Mouse (Mus musculus) myocyte (in vitro differentiated cells): ENCODE results near the gene Lax1. TPM values are rescaled to one million over a fixed set of nuclear protein-coding genes. Genes with fewer than 3 reads are reported as not detected.
"Not testable (repeated sequence)": the region's sequence is repeated elsewhere in the genome, so short reads cannot be mapped to it uniquely, and the experiment has no call there.

ENCODE experiments used
- H3K27me3 ChIP-seq: one replicate; pipeline ENCODE4 v1.6.1; 2011; ENCODE audit not compliant: control insufficient read depth, insufficient read depth, insufficient read length
- H3K36me3 ChIP-seq: one replicate; pipeline ENCODE4 v1.6.1; 2011; ENCODE audit not compliant: control insufficient read depth, insufficient read depth
- H3K4me2 ChIP-seq: one replicate; pipeline ENCODE4 v1.6.1; 2011; ENCODE audit warnings: low read depth, control low read depth
- H3K4me3 ChIP-seq: one replicate; pipeline ENCODE4 v1.5.1; 2011; ENCODE audit warnings: mild to moderate bottlenecking, control low read depth, moderate library complexity
- H3K79me2 ChIP-seq: one replicate; pipeline ENCODE4 v1.6.1; 2011; ENCODE audit not compliant: control insufficient read depth, insufficient read depth
- H3ac ChIP-seq: one replicate; pipeline ENCODE4 v1.6.1; 2011; ENCODE audit not compliant: control insufficient read depth, insufficient read length
- CEBPB ChIP-seq: IDR thresholded peaks from 2 replicates; pipeline ENCODE4 v1.6.1; 2011; ENCODE audit warnings: mild to moderate bottlenecking, moderate library complexity; ENCODE audit not compliant: poor library complexity, insufficient read depth, severe bottlenecking
- E2F4 ChIP-seq: IDR thresholded peaks from one replicate; pipeline ENCODE4 v1.6.1; 2011; ENCODE audit warnings: mild to moderate bottlenecking, control low read depth, moderate library complexity; ENCODE audit not compliant: insufficient read depth
- MAX ChIP-seq: IDR thresholded peaks from one replicate; pipeline ENCODE4 v1.6.1; 2011; ENCODE audit warnings: low read depth, mild to moderate bottlenecking, control low read depth
- MYOD1 ChIP-seq, 3 experiments: IDR thresholded peaks; one replicate each; pipeline ENCODE4 v1.6.1; 2011; ENCODE audit warnings: control low read depth in 2 of 3, low read depth in 2 of 3, mild to moderate bottlenecking in 2 of 3, moderate library complexity in 1 of 3; ENCODE audit not compliant: insufficient read length in 2 of 3, control insufficient read depth in 1 of 3
- MYOG ChIP-seq, 3 experiments: IDR thresholded peaks; one replicate each; pipeline ENCODE4 v1.6.1; 2011; ENCODE audit warnings: control low read depth in 2 of 3, low read depth in 2 of 3, mild to moderate bottlenecking in 2 of 3; ENCODE audit not compliant: insufficient read length in 2 of 3, control insufficient read depth in 1 of 3, insufficient read depth in 1 of 3
- POLR2A ChIP-seq: IDR thresholded peaks from one replicate; pipeline ENCODE4 v1.6.1; 2011; ENCODE audit warnings: low read depth, mild to moderate bottlenecking, control low read depth, moderate library complexity; ENCODE audit not compliant: insufficient read length
- POLR2AphosphoS2 ChIP-seq: IDR thresholded peaks from one replicate; pipeline ENCODE4 v1.6.1; 2011; ENCODE audit warnings: low read depth, control low read depth; ENCODE audit not compliant: insufficient read length
- REST ChIP-seq: IDR thresholded peaks from one replicate; pipeline ENCODE4 v1.6.1; 2011; ENCODE audit warnings: mild to moderate bottlenecking, control low read depth, moderate library complexity; ENCODE audit not compliant: insufficient read depth, insufficient read length
- SRF ChIP-seq: IDR thresholded peaks from one replicate; pipeline ENCODE4 v1.6.1; 2011; ENCODE audit warnings: low read depth; ENCODE audit not compliant: control insufficient read depth, insufficient read length
- TCF12 ChIP-seq: IDR thresholded peaks from one replicate; pipeline ENCODE4 v1.6.1; 2011; ENCODE audit warnings: mild to moderate bottlenecking, control low read depth; ENCODE audit not compliant: poor library complexity, insufficient read depth, severe bottlenecking
- TCF3 ChIP-seq: IDR thresholded peaks from one replicate; pipeline ENCODE4 v1.6.1; 2011; ENCODE audit warnings: low read depth, control low read depth; ENCODE audit not compliant: insufficient read length
- USF1 ChIP-seq: IDR thresholded peaks from one replicate; pipeline ENCODE4 v1.6.1; 2011; ENCODE audit warnings: low read depth, mild to moderate bottlenecking, control low read depth, moderate library complexity
- polyA plus RNA-seq: library from polyadenylated mRNA; unstranded; fragments of >200 nt; fragmentation: generic; extraction: Trizol; gene quantifications from one replicate; pipeline ENCODE4 v1.2.1, GENCODE M21; 2012; ENCODE audit warnings: missing spikeins

Lax1 gene
- polyA plus RNA-seq, 1 experiment = 0.05 TPM

- H3ac ChIP-seq = no peak overlapping the region
- H3K27me3 ChIP-seq = no peaks in the 10 kb centered on the region
- no peaks in the 10 kb centered on the region for H3K79me2 ChIP-seq
- no peak for TF ChIP-seq REST
- no peak for TF ChIP-seq MYOD1 (IDR thresholded peaks at IDR 0.05; ENCODE audit: control insufficient read depth in 1 of 3, insufficient read length in 2 of 3, low read depth in 2 of 3)
- no peak for TF ChIP-seq SRF
- no peak for TF ChIP-seq MYOG (IDR thresholded peaks at IDR 0.05; ENCODE audit: control insufficient read depth in 1 of 3, insufficient read depth in 1 of 3, insufficient read length in 2 of 3, low read depth in 2 of 3)
- TF ChIP-seq TCF12 = no peak
- TF ChIP-seq MAX = no peak
- no peak for TF ChIP-seq USF1
- TF ChIP-seq E2F4 = no peak
- TF ChIP-seq TCF3 = no peak
- no peak for TF ChIP-seq POLR2AphosphoS2
- H3K4me2 ChIP-seq = no peak overlapping the region
- no peak overlapping the region for H3K4me3 ChIP-seq
- H3K36me3 ChIP-seq = no peaks in the 10 kb centered on the region
Observed at GRCm38 (mm10) chr1:133670776-133671175, 19.1 kb downstream of the Lax1 start.

GRCm38 (mm10) chr1:133670190-133670589 lies 19.7 kb downstream of the Lax1 start:
- TF ChIP-seq TCF3 (no peak), TCF12 (no peak), SRF (no peak), MAX (no peak), POLR2A (no peak), REST (no peak), MYOD1 (IDR thresholded peaks at IDR 0.05; ENCODE audit: control insufficient read depth in 1 of 3, insufficient read length in 2 of 3, low read depth in 2 of 3) (no peak), USF1 (no peak), CEBPB (no peak), MYOG (IDR thresholded peaks at IDR 0.05; ENCODE audit: control insufficient read depth in 1 of 3, insufficient read depth in 1 of 3, insufficient read length in 2 of 3, low read depth in 2 of 3) (no peak), E2F4 (no peak), POLR2AphosphoS2 (no peak)
- Histone ChIP-seq H3K4me2 (no peak overlapping the region), H3K79me2 (no peaks in the 10 kb centered on the region), H3K4me3 (no peak overlapping the region), H3K36me3 (no peaks in the 10 kb centered on the region), H3ac (no peak overlapping the region), H3K27me3 (no peaks in the 10 kb centered on the region)

GRCm38 (mm10) chr1:133668618-133669017 lies 21.3 kb downstream of the Lax1 start:
- H3K27me3 ChIP-seq = no peaks in the 10 kb centered on the region
- no peak for TF ChIP-seq USF1
- no peak for TF ChIP-seq MYOD1 (IDR thresholded peaks at IDR 0.05; ENCODE audit: control insufficient read depth in 1 of 3, insufficient read length in 2 of 3, low read depth in 2 of 3)
- no peak for TF ChIP-seq POLR2A
- H3K4me3 ChIP-seq = no peak overlapping the region
- H3ac ChIP-seq = no peak overlapping the region
- no peaks in the 10 kb centered on the region for H3K79me2 ChIP-seq
- no peak overlapping the region for H3K4me2 ChIP-seq
- H3K36me3 ChIP-seq = no peaks in the 10 kb centered on the region

GRCm38 (mm10) chr1:133667721-133668120 lies 22.2 kb downstream of the Lax1 start:
- no peak for TF ChIP-seq E2F4
- TF ChIP-seq POLR2AphosphoS2 = no peak
- TF ChIP-seq MAX = no peak
- TF ChIP-seq REST = no peak
- no peak for TF ChIP-seq CEBPB
- no peak for TF ChIP-seq MYOD1 (IDR thresholded peaks at IDR 0.05; ENCODE audit: control insufficient read depth in 1 of 3, insufficient read length in 2 of 3, low read depth in 2 of 3)
- no peak for TF ChIP-seq TCF12
- TF ChIP-seq SRF = no peak
- no peak for TF ChIP-seq POLR2A
- TF ChIP-seq TCF3 = no peak
- TF ChIP-seq USF1 = no peak
- no peak for TF ChIP-seq MYOG (IDR thresholded peaks at IDR 0.05; ENCODE audit: control insufficient read depth in 1 of 3, insufficient read depth in 1 of 3, insufficient read length in 2 of 3, low read depth in 2 of 3)
- no peaks in the 10 kb centered on the region for H3K36me3 ChIP-seq
- no peak overlapping the region for H3K4me2 ChIP-seq
- H3K79me2 ChIP-seq = no peaks in the 10 kb centered on the region
- H3K4me3 ChIP-seq = no peak overlapping the region
- H3ac ChIP-seq = no peak overlapping the region
- H3K27me3 ChIP-seq = no peaks in the 10 kb centered on the region

- H3K27me3 ChIP-seq, H3K79me2 ChIP-seq, H3K4me2 ChIP-seq, H3ac ChIP-seq, H3K36me3 ChIP-seq, H3K4me3 ChIP-seq: not testable (repeated sequence)
Observed at GRCm38 (mm10) chr1:133665713-133666112, 24.2 kb downstream of the Lax1 start.
